Mouse (Mus musculus): ENCODE measurements around the gene Mtfp1. TPM values are rescaled to one million over a fixed set of nuclear protein-coding genes. Genes with fewer than 3 reads are reported as not detected.

The Mtfp1 gene
- polyA plus RNA-seq, 1 experiment: 8.3 TPM

DNA sequence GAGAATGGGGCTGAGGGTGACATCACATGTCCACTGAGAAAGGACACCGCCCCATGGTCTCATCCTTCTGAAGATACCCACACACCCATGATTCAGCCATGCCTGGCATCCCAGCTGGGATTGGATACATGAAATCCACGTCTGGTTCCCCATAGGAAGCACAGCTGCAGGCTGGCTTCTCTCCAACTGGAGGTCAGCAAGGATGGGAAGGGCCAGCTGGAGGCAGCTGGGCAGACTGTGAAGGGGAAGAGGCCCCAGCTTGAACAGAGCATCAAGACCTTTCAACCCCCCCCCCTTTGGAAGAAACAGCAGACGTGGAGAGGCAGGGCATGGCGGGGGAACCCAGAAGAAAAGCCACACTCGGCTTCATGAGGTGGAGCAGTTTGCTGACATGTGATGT, 48.7 kb downstream of the Mtfp1 start:
- no peaks in the 10 kb centered on the region for H3K27me3 ChIP-seq (ENCODE audit: control insufficient read depth, insufficient read depth, low read length, poor library complexity, severe bottlenecking)
- peaks cover 5% of the 10 kb centered on the region for H3K9me3 ChIP-seq (replicated peaks; ENCODE audit: control insufficient read depth, insufficient read depth, low read length, poor library complexity, severe bottlenecking)
- H3K4me1 ChIP-seq (ENCODE audit: control insufficient read depth, insufficient read depth, low read length): no peaks in the 10 kb centered on the region
- H3K36me3 ChIP-seq (ENCODE audit: control insufficient read depth, insufficient read depth, low read length, poor library complexity, severe bottlenecking): no peaks in the 10 kb centered on the region
- H3K27ac ChIP-seq (ENCODE audit: insufficient read depth, low read length): no peak overlapping the region
- no peak overlapping the region for H3K4me3 ChIP-seq (ENCODE audit: low read depth, low read length)
- no peak overlapping the region for H3K9ac ChIP-seq (ENCODE audit: low read depth, poor library complexity, severe bottlenecking)
- TF ChIP-seq EP300 (IDR thresholded peaks at IDR 0.05; ENCODE audit: insufficient read depth, low read depth, low read length) (no peak), CTCF (IDR thresholded peaks at IDR 0.05; ENCODE audit: low read depth, low read length) (no peak), POLR2A (IDR thresholded peaks at IDR 0.05; ENCODE audit: insufficient read depth, low read length) (no peak)

- Histone ChIP-seq H3K4me1 (ENCODE audit: control insufficient read depth, insufficient read depth, low read length) (no peaks in the 10 kb centered on the region), H3K4me3 (ENCODE audit: low read depth, low read length) (no peak overlapping the region), H3K27me3 (ENCODE audit: control insufficient read depth, insufficient read depth, low read length, poor library complexity, severe bottlenecking) (no peaks in the 10 kb centered on the region), H3K9me3 (replicated peaks; ENCODE audit: control insufficient read depth, insufficient read depth, low read length, poor library complexity, severe bottlenecking) (no peaks in the 10 kb centered on the region), H3K36me3 (ENCODE audit: control insufficient read depth, insufficient read depth, low read length, poor library complexity, severe bottlenecking) (no peaks in the 10 kb centered on the region), H3K9ac (ENCODE audit: low read depth, poor library complexity, severe bottlenecking) (no peak overlapping the region), H3K27ac (ENCODE audit: insufficient read depth, low read length) (no peak overlapping the region)
- TF ChIP-seq CTCF (IDR thresholded peaks at IDR 0.05; ENCODE audit: low read depth, low read length) (no peak), EP300 (IDR thresholded peaks at IDR 0.05; ENCODE audit: insufficient read depth, low read depth, low read length) (no peak), POLR2A (IDR thresholded peaks at IDR 0.05; ENCODE audit: insufficient read depth, low read length) (no peak)
Observed at GRCm38 (mm10) chr11:4043081-4043480, 52.2 kb downstream of the Mtfp1 start.

Other genes starting within 250 kb of the Mtfp1 start
- gene Osbp2, start 231.5 kb downstream of the Mtfp1 start, polyA plus RNA-seq (2011; ENCODE audit: insufficient read depth, insufficient read length, low read depth, missing spikeins): 0.67 and 1.5 TPM in 2 replicates
- 0.72 and 1.1 TPM in 2 replicates for gene 4921536K21Rik, start 200.3 kb downstream of the Mtfp1 start, polyA plus RNA-seq (2011; ENCODE audit: insufficient read depth, insufficient read length, low read depth, missing spikeins)
- 3.3 and 4.0 TPM in 2 replicates for gene Dusp18, start 200.2 kb downstream of the Mtfp1 start, polyA plus RNA-seq (2011; ENCODE audit: insufficient read depth, insufficient read length, low read depth, missing spikeins)
- 2.9 and 3.1 TPM in 2 replicates for gene Slc35e4, start 180.8 kb downstream of the Mtfp1 start, polyA plus RNA-seq (2011; ENCODE audit: insufficient read depth, insufficient read length, low read depth, missing spikeins)
- 45.8 and 47.8 TPM in 2 replicates for gene Tcn2, start 163.3 kb downstream of the Mtfp1 start, polyA plus RNA-seq (2011; ENCODE audit: insufficient read depth, insufficient read length, low read depth, missing spikeins)
- 248 and 252 TPM in 2 replicates for gene Pes1, start 131.5 kb downstream of the Mtfp1 start, polyA plus RNA-seq (2011; ENCODE audit: insufficient read depth, insufficient read length, low read depth, missing spikeins)
- not detected in 2 replicates for gene 4930556J24Rik, start 118.7 kb downstream of the Mtfp1 start, polyA plus RNA-seq (2011; ENCODE audit: insufficient read depth, insufficient read length, low read depth, missing spikeins)
- 1.6 and 1.8 TPM in 2 replicates for gene Gal3st1, start 111.8 kb downstream of the Mtfp1 start, polyA plus RNA-seq (2011; ENCODE audit: insufficient read depth, insufficient read length, low read depth, missing spikeins)
- gene Sec14l4, start 64.0 kb downstream of the Mtfp1 start, polyA plus RNA-seq (2011; ENCODE audit: insufficient read depth, insufficient read length, low read depth, missing spikeins): 5.2 and 7.4 TPM in 2 replicates
- not detected in 2 replicates for gene Sec14l3, start 30.6 kb downstream of the Mtfp1 start, polyA plus RNA-seq (2011; ENCODE audit: insufficient read depth, insufficient read length, low read depth, missing spikeins)
- 4.2 and 5.4 TPM in 2 replicates for gene Sec14l2, start 28.0 kb upstream of the Mtfp1 start, polyA plus RNA-seq (2011; ENCODE audit: insufficient read depth, insufficient read length, low read depth, missing spikeins)
- gene Rnf215, start 39.8 kb upstream of the Mtfp1 start, polyA plus RNA-seq (2011; ENCODE audit: insufficient read depth, insufficient read length, low read depth, missing spikeins): 8.0 and 8.9 TPM in 2 replicates
- gene Ccdc157, start 64.8 kb upstream of the Mtfp1 start, polyA plus RNA-seq (2011; ENCODE audit: insufficient read depth, insufficient read length, low read depth, missing spikeins): 3.7 and 5.8 TPM in 2 replicates
- 117 and 125 TPM in 2 replicates for gene Sf3a1, start 64.9 kb upstream of the Mtfp1 start, polyA plus RNA-seq (2011; ENCODE audit: insufficient read depth, insufficient read length, low read depth, missing spikeins)
- gene Tbc1d10a, start 91.3 kb upstream of the Mtfp1 start, polyA plus RNA-seq (2011; ENCODE audit: insufficient read depth, insufficient read length, low read depth, missing spikeins): 19.9 and 20.5 TPM in 2 replicates
- 29.6 and 35.2 TPM in 2 replicates for gene Castor1, start 122.8 kb upstream of the Mtfp1 start, polyA plus RNA-seq (2011; ENCODE audit: insufficient read depth, insufficient read length, low read depth, missing spikeins)
- 0.52 and 0.88 TPM in 2 replicates for gene Osm, start 141.0 kb upstream of the Mtfp1 start, polyA plus RNA-seq (2011; ENCODE audit: insufficient read depth, insufficient read length, low read depth, missing spikeins)
- 12.1 and 13.3 TPM in 2 replicates for gene Lif, start 162.1 kb upstream of the Mtfp1 start, polyA plus RNA-seq (2011; ENCODE audit: insufficient read depth, insufficient read length, low read depth, missing spikeins)